Mouse (Mus musculus): ENCODE results near the gene Avil.
"Not testable (repeated sequence)": the region's sequence is repeated elsewhere in the genome, so short reads cannot be mapped to it uniquely, and the experiment has no call there.

Gene Avil

DNA sequence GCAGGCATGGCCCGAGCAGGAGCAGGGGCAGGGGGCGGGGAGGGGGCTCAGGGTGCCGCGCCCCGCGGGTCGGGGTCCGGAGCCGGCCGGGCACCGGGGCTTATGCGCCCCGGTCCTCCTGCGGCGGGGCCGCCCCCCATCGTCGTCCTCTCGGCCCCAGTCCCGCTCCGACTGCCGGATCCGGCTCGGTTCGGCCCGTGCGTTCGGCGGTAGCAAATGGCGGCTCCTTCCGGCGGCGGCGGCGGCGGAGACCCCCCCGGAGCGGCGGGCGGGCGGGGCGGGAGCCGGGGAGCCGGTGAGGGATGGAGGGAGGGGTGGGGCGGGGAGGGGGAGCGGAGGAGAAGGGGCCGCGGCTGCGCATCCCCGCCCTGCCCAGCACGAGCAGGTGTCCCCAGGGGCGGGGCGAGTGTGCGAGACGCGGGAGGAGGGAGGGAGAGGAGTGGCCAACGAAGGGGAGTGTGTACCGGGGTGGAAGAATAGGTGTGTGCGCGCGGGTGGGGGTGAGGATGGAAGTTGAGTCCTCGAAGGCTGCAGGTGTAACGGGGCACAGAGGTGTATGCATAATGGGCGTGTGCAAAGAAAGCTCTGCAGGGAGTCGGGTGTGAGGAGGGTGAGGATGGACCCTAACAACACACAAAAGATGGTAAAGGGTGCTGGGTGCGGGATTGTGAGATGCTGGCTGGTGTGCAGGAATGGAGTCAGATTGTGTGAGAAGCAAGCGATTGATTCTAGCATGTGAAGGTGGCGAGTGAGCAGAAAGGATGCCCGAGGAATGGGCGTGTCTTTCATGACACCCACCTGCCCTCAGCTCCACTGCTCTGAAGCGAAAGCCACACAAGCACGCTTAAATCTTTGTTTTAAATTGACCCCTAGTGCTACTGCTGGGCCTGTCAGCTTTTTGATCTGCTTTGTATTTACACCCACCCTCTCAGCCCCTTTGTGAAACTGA lies 59.7 kb downstream of the Avil start, which contains the start of gene March9:
TSS of gene March9 (minus strand) at position 217 of the 949 bp plus-strand sequence.
- DNase-seq (ENCODE audit: low spot score): no peak

- no peak for DNase-seq (ENCODE audit: low spot score)
Observed at GRCm38 (mm10) chr10:127061085-127061484, 60.6 kb downstream of the Avil start.

GRCm38 (mm10) chr10:127061513-127061912 lies 61.0 kb downstream of the Avil start:
- DNase-seq (ENCODE audit: low spot score): no peak

DNA sequence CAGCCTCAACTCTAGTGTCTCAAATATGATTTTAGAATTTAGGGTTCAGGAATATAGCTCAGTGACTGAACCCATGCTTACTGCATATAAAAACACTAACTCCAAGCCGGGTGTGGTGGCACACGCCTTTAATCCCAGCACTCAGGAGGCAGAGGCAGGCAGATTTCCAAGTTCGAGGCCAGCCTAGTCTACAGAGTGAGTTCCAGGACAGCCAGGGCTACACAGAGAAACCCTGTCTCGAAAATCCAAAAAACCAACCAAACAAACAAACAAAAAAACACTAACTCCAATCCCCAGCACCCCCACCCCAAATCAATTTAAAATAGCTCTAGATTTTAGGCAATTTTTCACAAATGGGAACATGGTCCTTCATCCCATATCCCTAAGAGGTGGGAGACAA lies 61.6 kb downstream of the Avil start:
- DNase-seq (ENCODE audit: low spot score): not testable (repeated sequence)

DNA sequence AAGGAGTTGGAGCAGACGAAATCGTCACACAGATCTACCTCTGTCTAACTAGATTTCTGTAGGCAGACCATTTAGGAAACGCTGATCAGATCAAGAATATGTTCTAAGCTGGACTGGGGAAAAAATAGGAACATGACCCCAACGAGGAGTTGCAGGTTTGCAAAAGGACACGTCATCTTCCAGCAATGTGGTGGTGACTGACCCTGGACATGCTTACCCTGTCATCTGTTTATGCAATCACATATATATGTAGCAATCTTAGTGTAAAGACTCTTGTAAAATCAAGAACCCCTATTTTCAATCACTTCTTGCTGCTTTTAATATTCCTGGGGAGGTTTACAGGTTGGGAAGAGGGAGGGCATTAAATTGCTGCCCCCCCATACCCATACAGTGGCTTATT lies 62.0 kb downstream of the Avil start:
- no peak for DNase-seq (ENCODE audit: low spot score)

GRCm38 (mm10) chr10:127063239-127063872 lies 62.8 kb downstream of the Avil start, which contains the start of gene Cdk4:
Gene Cdk4 (plus strand): TSS chr10:127063534.
- DNase-seq (ENCODE audit: low spot score): peak; percentile 98

DNA sequence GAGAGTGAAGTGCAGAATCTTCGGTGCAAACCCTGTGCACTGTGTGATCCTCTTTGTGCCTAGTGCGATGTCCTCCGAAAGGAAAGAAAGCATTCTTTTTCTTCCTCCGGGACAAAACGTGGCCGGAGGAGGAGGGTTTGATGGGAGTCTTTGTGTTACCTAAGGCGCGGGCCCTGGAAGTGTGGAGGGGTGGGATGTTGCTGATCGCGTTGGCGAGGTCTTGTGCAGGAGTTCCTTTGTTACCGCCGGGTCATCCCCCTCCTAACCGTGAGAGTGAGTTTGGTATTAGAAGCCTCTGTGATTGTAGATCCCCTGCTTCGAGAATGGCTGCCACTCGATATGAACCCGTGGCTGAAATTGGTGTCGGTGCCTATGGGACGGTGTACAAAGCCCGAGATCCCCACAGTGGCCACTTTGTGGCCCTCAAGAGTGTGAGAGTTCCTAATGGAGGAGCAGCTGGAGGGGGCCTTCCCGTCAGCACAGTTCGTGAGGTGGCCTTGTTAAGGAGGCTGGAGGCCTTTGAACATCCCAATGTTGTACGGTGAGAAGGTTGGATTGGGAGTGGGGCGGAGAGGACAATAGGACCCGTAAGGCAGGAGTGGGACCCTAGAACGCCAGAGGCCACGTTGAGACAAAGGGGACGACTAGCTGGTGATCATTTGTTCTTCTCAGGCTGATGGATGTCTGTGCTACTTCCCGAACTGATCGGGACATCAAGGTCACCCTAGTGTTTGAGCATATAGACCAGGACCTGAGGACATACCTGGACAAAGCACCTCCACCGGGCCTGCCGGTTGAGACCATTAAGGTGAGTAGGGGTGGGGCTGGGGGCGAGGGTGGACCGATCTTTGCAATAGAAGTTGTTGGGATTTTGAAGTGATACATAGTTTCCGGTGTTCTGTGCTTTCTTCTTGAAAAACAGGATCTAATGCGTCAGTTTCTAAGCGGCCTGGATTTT lies 63.7 kb downstream of the Avil start:
- DNase-seq (ENCODE audit: low spot score): no peak

- no peak for DNase-seq (ENCODE audit: low spot score)
Observed at GRCm38 (mm10) chr10:127065981-127066380, 65.5 kb downstream of the Avil start.

GRCm38 (mm10) chr10:127066519-127067018 lies 66.1 kb downstream of the Avil start:
- no peak for DNase-seq (ENCODE audit: low spot score)

DNA sequence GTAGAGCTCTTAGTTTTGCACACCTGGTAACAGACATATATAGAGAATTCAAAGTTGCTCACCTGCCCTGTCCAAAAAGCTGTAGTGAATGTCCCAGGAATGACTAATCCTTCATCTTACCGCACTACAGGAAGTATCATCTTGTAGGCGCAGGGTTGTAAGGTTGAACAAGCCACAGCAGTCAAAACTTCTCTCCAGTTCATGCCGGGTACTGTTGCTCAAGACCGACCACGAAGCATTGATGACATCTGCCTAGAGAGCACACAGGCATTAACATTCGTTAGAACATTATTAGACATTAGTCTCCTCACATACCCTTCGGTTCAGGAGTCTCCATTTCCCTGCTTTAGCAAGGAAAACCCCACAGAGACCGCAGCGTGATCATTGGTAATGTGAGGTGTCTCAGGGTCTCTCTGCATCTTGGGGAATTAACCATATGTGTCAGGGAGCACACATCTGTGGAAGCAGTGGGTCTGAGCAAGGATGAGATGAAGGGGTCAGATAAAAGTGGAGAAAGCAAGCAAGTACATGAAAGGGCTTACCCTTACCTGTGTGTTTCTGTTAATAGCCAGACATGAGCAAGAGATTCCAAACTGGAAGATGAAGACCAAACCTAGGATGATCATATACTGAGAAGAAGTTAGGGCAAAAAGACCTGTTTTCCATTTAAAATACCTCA lies 68.0 kb downstream of the Avil start:
- no peak for DNase-seq (ENCODE audit: low spot score)

DNA sequence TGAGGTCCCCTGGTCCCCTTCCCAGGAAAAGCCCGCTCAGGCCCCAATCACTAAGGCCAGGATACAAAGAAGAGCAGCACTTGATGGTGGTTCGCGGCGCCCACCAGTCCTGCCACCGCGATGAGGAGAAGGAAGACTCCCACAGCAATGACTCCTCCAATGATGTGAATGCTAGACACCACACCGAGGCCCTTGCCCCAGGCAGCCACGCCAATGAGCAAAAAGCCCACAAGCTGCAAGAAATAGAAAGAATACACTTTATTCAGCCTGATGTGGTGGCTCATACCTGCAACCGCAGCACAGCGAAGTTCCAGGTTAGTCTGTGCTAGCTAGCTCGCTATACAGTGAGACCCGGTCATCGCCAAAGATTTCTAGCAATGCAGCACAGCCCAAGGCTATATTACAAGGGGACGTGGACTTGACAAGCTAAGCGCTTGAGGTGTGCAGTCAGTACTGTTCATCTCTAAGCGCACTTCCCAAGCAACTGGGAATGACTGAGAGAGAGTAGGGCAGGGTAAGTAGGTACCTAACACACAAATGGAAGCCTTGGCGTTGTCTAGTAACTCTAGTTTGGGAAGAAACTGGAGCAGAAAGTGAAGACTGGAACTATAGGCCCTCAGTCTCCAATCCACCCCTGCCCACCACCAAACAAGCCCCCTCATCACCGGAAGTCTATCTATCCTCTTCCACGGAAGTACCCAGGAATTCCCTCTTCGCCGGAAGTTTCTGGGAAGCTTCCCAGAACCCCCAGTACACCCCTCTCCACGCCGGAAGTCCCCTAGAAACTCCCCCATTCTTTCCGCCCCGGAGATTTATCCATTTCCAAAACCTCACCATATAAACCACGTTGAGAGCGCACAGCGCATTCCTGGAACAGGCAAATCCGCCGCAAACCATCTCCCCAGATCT lies 69.0 kb downstream of the Avil start:
- DNase-seq (ENCODE audit: low spot score): peak; percentile 38

Measured in adipocyte (in vitro differentiated cells).